Mouse (Mus musculus) MEL (cell line): ENCODE results near the gene Gatad2a.

ENCODE experiments used
- CTCF ChIP-seq, 3 experiments: IDR thresholded peaks in 2 of 3; conservative IDR thresholded peaks in 1 of 3; 2 replicates each; pipeline ENCODE4 v1.5.1; 2011 to 2012; ENCODE audit warnings: low read length in 3 of 3, low read depth in 2 of 3, mild to moderate bottlenecking in 2 of 3, improper control_type of control experiment in 1 of 3, inconsistent platforms in 1 of 3, mixed read lengths in 1 of 3, moderate library complexity in 1 of 3; ENCODE audit not compliant: control insufficient read depth in 1 of 3, insufficient read depth in 1 of 3, poor library complexity in 1 of 3, severe bottlenecking in 1 of 3
- JUND ChIP-seq: IDR thresholded peaks from 2 replicates; pipeline ENCODE4 v1.6.1; 2011; ENCODE audit warnings: low read depth, mild to moderate bottlenecking, improper control_type of control experiment, low read length
- RAD21 ChIP-seq: IDR thresholded peaks from 2 replicates; pipeline ENCODE4 v1.6.1; 2011; ENCODE audit warnings: mild to moderate bottlenecking, low read depth, low read length, improper control_type of control experiment
- TCF12 ChIP-seq: IDR thresholded peaks from 2 replicates; pipeline ENCODE4 v1.6.1; 2014; ENCODE audit warnings: low read depth, mild to moderate bottlenecking, inconsistent platforms, low read length, improper control_type of control experiment, moderate library complexity
- ZC3H11A ChIP-seq: IDR thresholded peaks from 2 replicates; pipeline ENCODE4 v1.6.1; 2012; ENCODE audit warnings: low read depth, mild to moderate bottlenecking, inconsistent platforms, low read length, improper control_type of control experiment

GRCm38 (mm10) chr8:69934582-69934981 lies 61.6 kb downstream of the Gatad2a start:
- TF ChIP-seq ZC3H11A (no peak), TCF12 (no peak), JUND (no peak), RAD21 (no peak), CTCF (IDR thresholded peaks at IDR 0.05 in 2 of 3, conservative IDR thresholded peaks at IDR 0.05 in 1 of 3; ENCODE audit: control insufficient read depth in 1 of 3, insufficient read depth in 1 of 3, low read depth in 2 of 3, low read length in 3 of 3, poor library complexity in 1 of 3, severe bottlenecking in 1 of 3) (no peak)
